Mouse (Mus musculus) thymus, adult 2 months (tissue): ENCODE results near the gene Sdhaf3. TPM values are rescaled to one million over a fixed set of nuclear protein-coding genes. Genes with fewer than 3 reads are reported as not detected.

Source experiments
- DNase-seq: peaks from one replicate; pipeline ENCODE4 v3.0.0; 2021
- H3K27ac ChIP-seq: fragments of 200-500 bp; 2 replicates; pipeline ENCODE4 v1.5.1; 2012; ENCODE audit warnings: low read length, control low read depth; ENCODE audit not compliant: control insufficient read depth, insufficient read depth
- H3K27me3 ChIP-seq: fragments of 200-500 bp; 2 replicates; pipeline ENCODE4 v1.6.1; 2012; ENCODE audit warnings: mild to moderate bottlenecking, low read length, moderate library complexity, mixed read lengths; ENCODE audit not compliant: control insufficient read depth, insufficient read depth
- H3K36me3 ChIP-seq: fragments of 200-500 bp; 2 replicates; pipeline ENCODE4 v1.6.1; 2012; ENCODE audit warnings: mild to moderate bottlenecking, low read length, moderate library complexity; ENCODE audit not compliant: control insufficient read depth, insufficient read depth
- H3K4me1 ChIP-seq: fragments of 200-500 bp; replicated peaks from 2 replicates; pipeline ENCODE4 v1.6.1; 2012; ENCODE audit warnings: low read length; ENCODE audit not compliant: control insufficient read depth, insufficient read depth
- H3K4me3 ChIP-seq: fragments of 200-500 bp; 2 replicates; pipeline ENCODE4 v1.5.1; 2012; ENCODE audit warnings: mild to moderate bottlenecking, low read length, control low read depth, moderate library complexity; ENCODE audit not compliant: control insufficient read depth, insufficient read depth
- CTCF ChIP-seq: fragments of 200-500 bp; IDR thresholded peaks from 2 replicates; pipeline ENCODE4 v1.5.1; 2012; ENCODE audit warnings: mild to moderate bottlenecking, control low read depth, low read length, moderate library complexity, borderline replicate concordance; ENCODE audit not compliant: control insufficient read depth, poor library complexity, insufficient read depth; ENCODE audit errors: extremely low read depth
- POLR2A ChIP-seq: fragments of 200-500 bp; IDR thresholded peaks from 2 replicates; pipeline ENCODE4 v1.6.1; 2012; ENCODE audit warnings: mild to moderate bottlenecking, low read length, control low read depth, moderate library complexity; ENCODE audit not compliant: control insufficient read depth, poor library complexity, insufficient read depth; ENCODE audit errors: extremely low read depth
- WGBS: fragments of 180-500 bp; shearing (Covaris S2); methylation state at CpG from one replicate; pipeline ENCODE4 v1.1.7; 2018; 5-methylcytosine and 5-hydroxymethylcytosine counted together
- polyA plus RNA-seq: library from polyadenylated mRNA; depleted of rRNA; stranded (reverse); fragments of >200 nt; gene quantifications from 2 replicates; pipeline ENCODE4 v1.2.3, GENCODE M21; 2012

Gene Sdhaf3
- polyA plus RNA-seq, 1 experiment, result 0.31 TPM

DNA sequence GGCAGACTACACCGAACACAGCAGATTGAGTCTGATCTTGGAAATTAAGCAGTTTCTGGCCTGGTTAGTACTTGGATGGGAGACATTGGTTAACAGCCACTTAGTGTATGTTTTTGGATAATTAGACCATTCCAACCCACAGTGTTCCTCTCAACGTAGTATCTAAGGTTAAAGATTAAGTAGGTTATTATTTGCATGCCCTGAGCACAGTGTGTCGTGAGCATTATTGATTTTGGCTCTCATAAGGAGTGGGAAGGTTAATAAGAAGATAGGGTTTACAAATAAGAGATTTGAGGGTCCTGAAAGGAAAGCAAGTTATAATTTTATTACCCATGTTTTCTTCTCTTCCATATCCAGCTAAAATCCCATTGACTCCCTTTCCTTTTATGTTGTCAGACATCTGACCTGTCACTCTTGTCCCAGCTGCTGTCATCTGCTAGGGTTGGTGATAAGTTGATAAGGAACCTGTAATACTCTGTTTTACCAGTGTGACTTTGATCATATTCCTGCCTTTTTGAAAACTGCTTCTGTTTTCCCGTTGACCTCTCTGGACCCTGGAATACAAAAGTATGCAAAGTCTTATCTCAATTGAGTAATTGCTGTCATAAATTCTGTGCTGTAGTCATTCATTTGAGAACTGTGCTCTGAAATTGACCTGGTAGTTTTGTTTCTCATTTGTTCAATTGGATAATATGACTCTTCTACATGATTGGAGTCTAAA is 41.6 kb downstream of the Sdhaf3 start:
- no peaks in the 10 kb centered on the region for H3K27me3 ChIP-seq
- DNase-seq, result no peak
- no peaks in the 10 kb centered on the region for H3K4me1 ChIP-seq
- H3K36me3 ChIP-seq, result no peaks in the 10 kb centered on the region
- TF ChIP-seq CTCF, result no peak
- H3K27ac ChIP-seq, result no peak overlapping the region
- WGBS, result 90% methylated on average over 4 of the region's 4 CpGs
- H3K4me3 ChIP-seq, result no peak overlapping the region

DNA sequence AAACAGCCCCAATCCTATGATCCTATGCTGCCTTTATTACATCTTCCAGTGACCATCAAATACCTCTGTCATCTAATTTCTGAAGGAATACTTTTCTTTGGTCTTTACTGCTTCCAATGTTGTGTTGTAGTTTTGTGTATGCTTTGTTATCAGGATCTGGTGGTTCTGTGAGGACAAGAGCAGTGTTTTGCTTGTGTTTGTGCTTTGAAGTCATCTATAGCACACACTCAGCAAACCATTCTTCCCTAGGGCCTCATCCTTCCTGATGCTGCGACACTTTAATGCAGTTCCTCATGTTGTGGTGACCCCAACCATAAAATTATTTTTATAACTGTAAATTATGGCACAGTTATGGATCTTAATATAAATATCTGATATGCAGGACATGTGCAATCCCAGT is 42.2 kb downstream of the Sdhaf3 start:
- 90% methylated on average over 1 of the region's 1 CpGs for WGBS
- no peak for TF ChIP-seq POLR2A
- TF ChIP-seq CTCF, result no peak
- DNase-seq, result no peak
- no peak overlapping the region for H3K4me3 ChIP-seq
- no peaks in the 10 kb centered on the region for H3K4me1 ChIP-seq
- H3K36me3 ChIP-seq, result no peaks in the 10 kb centered on the region
- no peak overlapping the region for H3K27ac ChIP-seq
- no peaks in the 10 kb centered on the region for H3K27me3 ChIP-seq

DNA sequence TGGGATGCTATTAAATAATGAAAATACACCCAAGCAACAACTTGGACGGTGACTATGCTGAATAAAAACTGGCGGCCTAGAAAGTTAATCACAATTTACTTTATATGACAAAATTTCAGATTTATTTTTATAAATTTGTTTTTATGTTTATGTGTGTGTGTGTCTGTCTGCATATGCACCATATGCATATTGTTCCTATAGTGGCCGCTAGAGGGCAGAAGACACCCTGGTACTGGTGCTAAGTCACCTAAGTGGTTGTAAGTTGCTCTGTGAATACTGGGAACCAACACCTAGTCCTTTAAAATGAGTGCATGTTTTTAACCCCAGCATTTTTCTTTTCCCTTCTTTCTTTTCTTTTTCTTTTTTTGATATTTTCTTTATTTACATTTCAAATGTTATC is 43.2 kb downstream of the Sdhaf3 start:
- Histone ChIP-seq H3K4me1 (no peaks in the 10 kb centered on the region), H3K27ac (no peak overlapping the region), H3K36me3 (no peaks in the 10 kb centered on the region), H3K4me3 (no peak overlapping the region), H3K27me3 (no peaks in the 10 kb centered on the region)
- DNase-seq, result no peak
- WGBS, result 95% methylated on average over 3 of the region's 3 CpGs
- TF ChIP-seq POLR2A, result no peak

DNA sequence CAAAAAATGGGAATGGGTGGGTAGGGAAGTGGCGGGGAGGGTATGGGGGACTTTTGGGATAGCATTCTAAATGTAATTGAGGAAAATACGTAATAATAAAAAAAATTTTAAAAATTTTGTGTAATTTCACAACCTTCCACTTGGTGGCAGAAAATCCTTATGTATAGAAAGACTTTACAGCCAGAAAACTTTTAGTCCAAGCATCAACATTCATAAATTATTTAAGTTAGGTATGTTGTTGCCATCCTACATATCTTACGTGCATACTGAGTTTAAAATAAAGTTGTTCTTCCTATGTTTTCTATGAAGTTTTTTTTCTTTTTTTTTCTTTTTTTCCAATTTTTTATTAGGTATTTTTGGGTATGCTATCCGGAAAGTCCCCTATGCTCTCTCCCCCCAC is 47.3 kb downstream of the Sdhaf3 start:
- DNase-seq, result no peak
- Histone ChIP-seq H3K36me3 (no peaks in the 10 kb centered on the region), H3K27ac (no peak overlapping the region), H3K4me3 (no peak overlapping the region), H3K4me1 (no peaks in the 10 kb centered on the region), H3K27me3 (no peaks in the 10 kb centered on the region)
- TF ChIP-seq CTCF (no peak), POLR2A (no peak)
- 84% methylated on average over 3 of the region's 4 CpGs for WGBS

DNA sequence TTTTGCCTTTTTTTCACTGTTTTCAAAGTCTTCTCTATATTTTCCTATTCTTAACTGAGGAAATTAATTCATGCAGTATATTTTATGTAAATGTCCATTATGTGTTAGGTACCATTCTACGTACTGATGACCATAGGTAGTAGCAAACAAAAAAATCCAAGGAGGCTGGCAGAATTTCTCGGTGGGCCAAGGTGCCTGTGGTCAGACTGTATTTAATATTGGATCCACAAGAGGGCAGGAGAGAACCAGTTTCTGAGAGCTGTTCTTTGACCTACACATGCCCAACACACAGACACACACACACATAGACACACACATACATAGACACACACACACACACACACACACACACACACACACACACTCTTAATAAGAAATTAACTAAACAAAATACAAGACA is 48.2 kb downstream of the Sdhaf3 start:
- no peak for DNase-seq
- 89% methylated on average over 2 of the region's 2 CpGs for WGBS
- H3K27ac ChIP-seq, result no peak overlapping the region
- H3K4me3 ChIP-seq, result no peak overlapping the region
- no peaks in the 10 kb centered on the region for H3K36me3 ChIP-seq
- H3K27me3 ChIP-seq, result no peaks in the 10 kb centered on the region
- H3K4me1 ChIP-seq, result no peaks in the 10 kb centered on the region
- TF ChIP-seq CTCF (no peak), POLR2A (no peak)

DNA sequence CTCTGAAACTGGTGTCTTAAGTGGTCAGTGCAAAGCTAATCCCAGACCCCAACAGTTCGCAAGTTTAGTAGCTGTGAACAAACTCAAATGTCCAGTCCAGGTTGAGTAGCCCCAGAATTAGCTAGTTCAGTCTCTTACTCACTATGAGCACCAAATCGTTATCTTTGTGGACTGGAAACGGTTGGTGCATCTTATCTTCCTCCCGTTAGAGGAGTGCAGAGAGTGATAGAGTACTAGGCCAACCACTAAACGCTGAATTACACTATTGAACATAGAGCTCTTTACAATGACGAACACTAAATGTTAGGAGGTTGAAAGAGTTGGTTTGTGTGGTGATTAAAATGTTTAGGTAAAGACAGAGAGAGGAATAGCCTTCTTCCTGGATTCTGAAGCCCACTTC is 82.3 kb downstream of the Sdhaf3 start:
- no peak for DNase-seq
- no peak overlapping the region for H3K27ac ChIP-seq
- no peaks in the 10 kb centered on the region for H3K4me1 ChIP-seq
- H3K4me3 ChIP-seq, result no peak overlapping the region
- no peaks in the 10 kb centered on the region for H3K36me3 ChIP-seq
- TF ChIP-seq POLR2A (no peak), CTCF (no peak)
- no peaks in the 10 kb centered on the region for H3K27me3 ChIP-seq
- WGBS, result 95% methylated on average over 6 of the region's 6 CpGs

DNA sequence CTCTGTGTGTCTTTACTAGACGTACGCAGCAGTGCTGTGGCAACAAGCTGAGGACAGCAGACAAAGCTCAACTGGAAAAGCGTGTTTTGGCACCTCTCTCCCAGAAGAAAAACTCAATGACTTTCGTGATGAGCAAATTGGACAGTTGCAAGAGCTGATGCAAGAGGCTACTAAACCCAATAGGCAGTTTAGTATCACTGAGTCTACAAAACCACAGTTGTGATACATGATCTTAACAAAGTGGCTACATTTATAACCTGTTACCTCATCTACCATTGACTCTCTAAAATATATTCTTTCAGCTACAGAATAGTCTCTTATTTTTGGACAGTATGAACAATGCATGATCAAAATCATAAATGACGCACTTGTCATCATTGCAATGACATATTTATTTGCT is 83.0 kb downstream of the Sdhaf3 start:
- 95% methylated on average over 5 of the region's 5 CpGs for WGBS
- Histone ChIP-seq H3K4me3 (no peak overlapping the region), H3K27me3 (no peaks in the 10 kb centered on the region), H3K36me3 (no peaks in the 10 kb centered on the region), H3K4me1 (no peaks in the 10 kb centered on the region), H3K27ac (no peak overlapping the region)
- no peak for DNase-seq
- no peak for TF ChIP-seq CTCF
- TF ChIP-seq POLR2A, result no peak
